Mouse (Mus musculus): ENCODE measurements around the gene Wdr76. TPM values are rescaled to one million over a fixed set of nuclear protein-coding genes. Genes with fewer than 3 reads are reported as not detected.

Gene Wdr76
- total RNA-seq, 2 experiments from 2014 or later = 2.5 to 3.7 TPM

Other genes with a start within 250 kb of the Wdr76 start
- gene Trp53bp1, start 235.3 kb upstream of the Wdr76 start, total RNA-seq (2021) = 10 to 100 TPM; 20.4 to 26.7 TPM
- 10 to 100 TPM in 1 of 2 experiments, 1 to 10 TPM in 1; 9.3 to 11.7 TPM for gene Map1a, start 217.1 kb upstream of the Wdr76 start, total RNA-seq (2021)
- 10 to 100 TPM; 24.4 to 24.8 TPM for gene Ppip5k1, start 151.3 kb upstream of the Wdr76 start, total RNA-seq (2021)
- under 1 TPM; 0.47 to 0.72 TPM for gene Ckmt1, start 149.0 kb upstream of the Wdr76 start, total RNA-seq (2021)
- not detected for gene Strc, start 119.6 kb upstream of the Wdr76 start, total RNA-seq (2021)
- 100 to 1,000 TPM; 106 to 133 TPM for gene Pdia3, start 92.9 kb upstream of the Wdr76 start, total RNA-seq (2021)
- 1 to 10 TPM; 1.7 to 2.0 TPM for gene Catsper2, start 92.9 kb upstream of the Wdr76 start, total RNA-seq (2021)
- not detected for gene Ell3, start 62.4 kb upstream of the Wdr76 start, total RNA-seq (2021)
- 100 to 1,000 TPM; 375 to 398 TPM for gene Serf2, start 57.5 kb upstream of the Wdr76 start, total RNA-seq (2021)
- gene Hypk, start 53.4 kb upstream of the Wdr76 start, total RNA-seq (2021) = 10 to 100 TPM; 23.1 to 30.5 TPM
- gene Serinc4, start 49.9 kb upstream of the Wdr76 start, total RNA-seq (2021) = under 1 TPM in 1 of 2 experiments, not detected in 1; 0.21 TPM
- gene Mfap1b, start 32.7 kb upstream of the Wdr76 start, total RNA-seq (2021) = 10 to 100 TPM; 23.3 to 24.8 TPM
- gene Mfap1a, start 58 bp upstream of the Wdr76 start, total RNA-seq (2021) = 10 to 100 TPM; 18.1 to 19.1 TPM

Data from gastrocnemius, postnatal 10 days (tissue).